Mouse (Mus musculus) effector memory CD4-positive, alpha-beta T cell, adult 7 months (primary cell): Measurements from ENCODE around the gene Uba52. TPM values are rescaled to one million over a fixed set of nuclear protein-coding genes. Genes with fewer than 3 reads are reported as not detected.

Experiments used
- polyA plus RNA-seq: library from polyadenylated mRNA; unstranded; fragments of 100-300 nt; shearing (Covaris generic); gene quantifications from one replicate; pipeline ENCODE4 v1.2.1, GENCODE M21; 2017

The Uba52 gene
- 1,269 TPM for polyA plus RNA-seq

DNA sequence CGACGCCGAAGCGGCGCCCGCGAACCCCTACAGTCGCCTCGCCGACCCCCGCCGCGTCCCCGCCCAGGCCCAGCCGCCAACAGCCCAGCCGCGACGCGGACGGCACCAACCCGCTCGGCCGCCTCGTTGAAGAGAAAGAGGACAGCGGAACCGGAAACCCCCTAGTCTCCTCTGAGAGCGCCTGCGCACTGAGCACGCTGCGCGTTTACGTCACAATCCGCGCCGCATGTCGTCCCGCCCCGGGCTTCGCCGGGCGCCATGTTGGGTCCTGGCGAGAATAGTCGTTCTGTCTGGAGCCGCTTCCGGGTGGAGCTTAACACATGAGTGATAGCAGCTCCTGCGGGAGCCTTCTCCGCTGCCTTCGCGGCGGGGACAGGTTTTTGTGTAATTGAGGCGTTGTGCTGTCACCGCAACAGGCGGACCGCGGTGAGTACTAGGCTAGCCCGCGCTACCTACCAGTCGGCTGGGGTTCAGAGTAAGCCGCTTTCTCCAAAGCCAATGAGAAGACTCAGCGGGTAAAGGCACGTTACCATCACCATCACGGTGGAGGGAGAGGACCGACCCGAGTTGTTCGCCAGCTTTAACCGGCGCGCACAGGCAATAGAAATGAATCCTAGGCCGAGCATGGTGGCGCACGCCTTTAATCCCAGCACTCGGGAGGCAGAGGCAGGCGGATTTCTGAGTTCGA is at the start of gene Uba52:
TSS of gene Uba52 (minus strand) at position 574 of the 688 bp plus-strand sequence.

DNA sequence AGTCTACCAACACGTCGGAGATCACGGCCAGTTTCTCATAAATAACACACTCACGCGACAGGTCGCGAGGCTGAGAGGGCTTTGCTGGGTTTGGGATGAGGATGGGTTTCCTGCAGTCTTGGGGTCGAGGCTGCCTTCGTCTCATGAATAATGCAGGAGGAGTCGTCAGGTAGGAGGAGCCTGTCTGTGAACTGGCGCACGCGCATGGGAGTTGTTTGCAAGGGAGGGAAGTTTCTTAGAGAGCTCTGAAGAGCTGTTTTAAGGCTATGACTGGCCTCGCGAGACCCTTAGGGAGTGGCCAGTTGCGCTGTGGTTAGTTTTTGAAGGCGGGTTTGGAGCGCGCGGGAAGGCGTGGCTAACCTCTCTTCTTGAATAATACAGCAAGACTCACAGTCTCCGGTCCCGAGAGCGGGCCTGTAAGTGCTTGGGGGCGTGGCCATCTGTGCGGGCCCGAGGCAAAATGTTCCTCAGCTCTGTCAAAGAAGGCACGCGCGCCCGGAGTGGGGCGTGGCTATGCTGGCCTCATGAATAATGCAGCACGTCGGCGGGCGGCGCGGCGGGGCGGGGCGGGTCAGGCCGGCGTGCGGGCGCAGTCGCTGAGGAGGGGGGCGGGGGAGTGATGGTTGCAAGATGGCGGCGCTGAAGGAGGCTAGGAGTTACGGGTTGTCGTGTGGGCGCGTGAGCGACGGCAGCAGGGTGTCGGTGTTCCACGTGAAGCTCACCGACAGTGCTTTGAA is 28.6 kb upstream of the Uba52 start, which contains the start of gene Ell:
TSS of gene Ell (plus strand) at position 381 of the 737 bp plus-strand sequence.

GRCm38 (mm10) chr8:70527512-70528181 is 17.0 kb upstream of the Uba52 start, which contains the start of the genes Fkbp8 and Kxd1:
Gene Fkbp8, plus strand, starts transcription at chr8:70527724.
Gene Kxd1, minus strand, starts transcription at chr8:70527956.

GRCm38 (mm10) chr8:70506328-70507026 is 4.1 kb downstream of the Uba52 start, which contains the start of gene Rex1bd:
Gene Rex1bd, minus strand, starts transcription at chr8:70506752.

GRCm38 (mm10) chr8:70492664-70493640 is 17.6 kb downstream of the Uba52 start, which contains the start of gene Crlf1:
Gene Crlf1, plus strand, starts transcription at chr8:70493158.

GRCm38 (mm10) chr8:70486941-70487520 is 23.6 kb downstream of the Uba52 start, which contains the start of gene Tmem59l:
Gene Tmem59l, minus strand, starts transcription at chr8:70487358.

GRCm38 (mm10) chr8:70476333-70477268 is 34.0 kb downstream of the Uba52 start, which contains the start of gene Klhl26:
Gene Klhl26, minus strand, starts transcription at chr8:70476968.

Other genes starting within 250 kb of the Uba52 start
- 0.74 TPM for gene Homer3, start 228.0 kb downstream of the Uba52 start, polyA plus RNA-seq
- 44.5 TPM for gene Ddx49, start 208.3 kb downstream of the Uba52 start, polyA plus RNA-seq
- 268 TPM for gene Cope, start 208.3 kb downstream of the Uba52 start, polyA plus RNA-seq
- gene Cers1, start 195.0 kb downstream of the Uba52 start, polyA plus RNA-seq = 0.16 TPM
- gene Gdf1, start 181.0 kb downstream of the Uba52 start, polyA plus RNA-seq = 0.52 TPM
- 68.5 TPM for gene Upf1, start 157.5 kb downstream of the Uba52 start, polyA plus RNA-seq
- gene Comp, start 137.2 kb downstream of the Uba52 start, polyA plus RNA-seq = 2.8 TPM
- 7.0 TPM for gene Crtc1, start 71.2 kb downstream of the Uba52 start, polyA plus RNA-seq
- 9.9 TPM for gene Klhl26, start 33.8 kb downstream of the Uba52 start, polyA plus RNA-seq
- gene Tmem59l, start 23.4 kb downstream of the Uba52 start, polyA plus RNA-seq = not detected
- not detected for gene Crlf1, start 17.6 kb downstream of the Uba52 start, polyA plus RNA-seq
- gene Rex1bd, start 4.0 kb downstream of the Uba52 start, polyA plus RNA-seq = 57.8 TPM
- gene Fkbp8, start 16.9 kb upstream of the Uba52 start, polyA plus RNA-seq = 378 TPM
- gene Kxd1, start 17.2 kb upstream of the Uba52 start, polyA plus RNA-seq = 64.6 TPM
- gene Ell, start 28.7 kb upstream of the Uba52 start, polyA plus RNA-seq = 38.5 TPM
- 93.3 TPM for gene Isyna1, start 83.6 kb upstream of the Uba52 start, polyA plus RNA-seq
- gene Ssbp4, start 98.1 kb upstream of the Uba52 start, polyA plus RNA-seq = 148 TPM
- not detected for gene Lrrc25, start 105.4 kb upstream of the Uba52 start, polyA plus RNA-seq
- not detected for gene Gdf15, start 121.7 kb upstream of the Uba52 start, polyA plus RNA-seq
- gene Pgpep1, start 149.6 kb upstream of the Uba52 start, polyA plus RNA-seq = 0.79 TPM
- gene Lsm4, start 162.4 kb upstream of the Uba52 start, polyA plus RNA-seq = 249 TPM
- gene Jund, start 188.1 kb upstream of the Uba52 start, polyA plus RNA-seq = 1,865 TPM
- 0.22 TPM for gene Iqcn, start 192.7 kb upstream of the Uba52 start, polyA plus RNA-seq
- gene Gm3336, start 207.7 kb upstream of the Uba52 start, polyA plus RNA-seq = not detected
- gene Pde4c, start 212.9 kb upstream of the Uba52 start, polyA plus RNA-seq = 0.24 TPM
- gene Rab3a, start 243.9 kb upstream of the Uba52 start, polyA plus RNA-seq = 1.1 TPM